Mouse (Mus musculus): ENCODE data around the gene Ets1. TPM values are rescaled to one million over a fixed set of nuclear protein-coding genes. Genes with fewer than 3 reads are reported as not detected.

Gene Ets1
- polyA plus RNA-seq, 1 experiment from 2014 or later, result 48.5 TPM

- Histone ChIP-seq H3K36me3 (no peaks in the 10 kb centered on the region), H3K4me2 (no peak overlapping the region), H3K27me3 (peaks cover 5% of the 10 kb centered on the region; the same call in 1 of the 2 replicates), H3K9me3 (no peaks in the 10 kb centered on the region), H3K4me1 (replicated peaks) (peaks cover 28% of the 10 kb centered on the region), H3K27ac (no peak overlapping the region), H3K4me3 (replicated peaks) (no peak overlapping the region), H3K9ac (replicated peaks) (no peak overlapping the region)
- no peak for ATAC-seq (ENCODE audit: insufficient number of reproducible peaks, insufficient read depth, low FRiP score, low TSS enrichment, low read depth)
- WGBS, result 90% methylated on average over 5 of the region's 5 CpGs
Observed at GRCm38 (mm10) chr9:32648286-32648685, 12.3 kb downstream of the Ets1 start.

- Histone ChIP-seq H3K36me3 (no peaks in the 10 kb centered on the region), H3K4me1 (replicated peaks) (peaks cover 19% of the 10 kb centered on the region), H3K9ac (replicated peaks) (no peak overlapping the region), H3K4me3 (replicated peaks) (no peak overlapping the region), H3K27me3 (no peaks in the 10 kb centered on the region), H3K4me2 (no peak overlapping the region), H3K27ac (no peak overlapping the region), H3K9me3 (no peaks in the 10 kb centered on the region)
- ATAC-seq (ENCODE audit: insufficient number of reproducible peaks, insufficient read depth, low FRiP score, low TSS enrichment, low read depth), result no peak
- 81% methylated on average over 3 of the region's 3 CpGs for WGBS
Observed at GRCm38 (mm10) chr9:32650738-32651137, 14.7 kb downstream of the Ets1 start.

GRCm38 (mm10) chr9:32652112-32652511 lies 16.1 kb downstream of the Ets1 start:
- Histone ChIP-seq H3K27ac (no peak overlapping the region), H3K4me2 (no peak overlapping the region), H3K9me3 (no peaks in the 10 kb centered on the region), H3K4me3 (replicated peaks) (no peak overlapping the region), H3K27me3 (no peaks in the 10 kb centered on the region), H3K36me3 (no peaks in the 10 kb centered on the region), H3K9ac (replicated peaks) (no peak overlapping the region), H3K4me1 (replicated peaks) (peaks cover 6% of the 10 kb centered on the region)
- no peak for ATAC-seq (ENCODE audit: insufficient number of reproducible peaks, insufficient read depth, low FRiP score, low TSS enrichment, low read depth)
- 88% methylated on average over 10 of the region's 10 CpGs for WGBS

- no peak overlapping the region for H3K27ac ChIP-seq
- 67% methylated on average over 1 of the region's 1 CpGs for WGBS
- H3K4me1 ChIP-seq (replicated peaks), result peaks cover 8% of the 10 kb centered on the region
- no peaks in the 10 kb centered on the region for H3K36me3 ChIP-seq
- H3K4me2 ChIP-seq, result no peak overlapping the region
- no peak for ATAC-seq (ENCODE audit: insufficient number of reproducible peaks, insufficient read depth, low FRiP score, low TSS enrichment, low read depth)
- no peak overlapping the region for H3K9ac ChIP-seq (replicated peaks)
- no peaks in the 10 kb centered on the region for H3K9me3 ChIP-seq
- H3K27me3 ChIP-seq, result no peaks in the 10 kb centered on the region
- H3K4me3 ChIP-seq (replicated peaks), result no peak overlapping the region
Observed at GRCm38 (mm10) chr9:32654305-32654704, 18.3 kb downstream of the Ets1 start.

GRCm38 (mm10) chr9:32656351-32656844 lies 20.4 kb downstream of the Ets1 start:
- H3K27me3 ChIP-seq, result no peaks in the 10 kb centered on the region
- no peak for ATAC-seq (ENCODE audit: insufficient number of reproducible peaks, insufficient read depth, low FRiP score, low TSS enrichment, low read depth)
- H3K27ac ChIP-seq, result no peak overlapping the region
- peaks cover 8% of the 10 kb centered on the region for H3K4me1 ChIP-seq (replicated peaks)
- 81% methylated on average over 5 of the region's 5 CpGs for WGBS
- no peaks in the 10 kb centered on the region for H3K36me3 ChIP-seq
- no peak overlapping the region for H3K4me3 ChIP-seq (replicated peaks)
- H3K9me3 ChIP-seq, result no peaks in the 10 kb centered on the region
- no peak overlapping the region for H3K4me2 ChIP-seq
- no peak overlapping the region for H3K9ac ChIP-seq (replicated peaks)

- WGBS, result 48% methylated on average over 2 of the region's 2 CpGs
- no peak overlapping the region for H3K27ac ChIP-seq
- H3K4me3 ChIP-seq (replicated peaks), result no peak overlapping the region
- H3K4me1 ChIP-seq (replicated peaks), result peaks cover 11% of the 10 kb centered on the region
- no peaks in the 10 kb centered on the region for H3K36me3 ChIP-seq
- no peak overlapping the region for H3K4me2 ChIP-seq
- no peaks in the 10 kb centered on the region for H3K9me3 ChIP-seq
- no peak overlapping the region for H3K9ac ChIP-seq (replicated peaks)
- no peak for ATAC-seq (ENCODE audit: insufficient number of reproducible peaks, insufficient read depth, low FRiP score, low TSS enrichment, low read depth)
- no peaks in the 10 kb centered on the region for H3K27me3 ChIP-seq
Observed at GRCm38 (mm10) chr9:32657124-32657523, 21.1 kb downstream of the Ets1 start.

- ATAC-seq (ENCODE audit: insufficient number of reproducible peaks, insufficient read depth, low FRiP score, low TSS enrichment, low read depth), result no peak
- Histone ChIP-seq H3K4me3 (replicated peaks) (no peak overlapping the region), H3K4me1 (replicated peaks) (peaks cover 11% of the 10 kb centered on the region), H3K9me3 (no peaks in the 10 kb centered on the region), H3K4me2 (no peak overlapping the region), H3K27ac (no peak overlapping the region), H3K9ac (replicated peaks) (no peak overlapping the region), H3K27me3 (no peaks in the 10 kb centered on the region; the same call in 1 of the 2 replicates), H3K36me3 (no peaks in the 10 kb centered on the region)
- WGBS, result 95% methylated on average over 2 of the region's 2 CpGs
Observed at GRCm38 (mm10) chr9:32660406-32660960, 24.5 kb downstream of the Ets1 start.

- Histone ChIP-seq H3K36me3 (no peaks in the 10 kb centered on the region), H3K9me3 (no peaks in the 10 kb centered on the region), H3K27ac (no peak overlapping the region), H3K27me3 (no peaks in the 10 kb centered on the region; the same call in 1 of the 2 replicates), H3K4me2 (no peak overlapping the region), H3K4me3 (replicated peaks) (no peak overlapping the region), H3K4me1 (replicated peaks) (peaks cover 11% of the 10 kb centered on the region), H3K9ac (replicated peaks) (no peak overlapping the region)
- no peak for ATAC-seq (ENCODE audit: insufficient number of reproducible peaks, insufficient read depth, low FRiP score, low TSS enrichment, low read depth)
- 87% methylated on average over 8 of the region's 8 CpGs for WGBS
Observed at GRCm38 (mm10) chr9:32661071-32661470, 25.1 kb downstream of the Ets1 start.

- Histone ChIP-seq H3K9ac (replicated peaks) (no peak overlapping the region), H3K27me3 (no peaks in the 10 kb centered on the region; the same call in 1 of the 2 replicates), H3K36me3 (no peaks in the 10 kb centered on the region), H3K4me1 (replicated peaks) (peaks cover 11% of the 10 kb centered on the region), H3K4me3 (replicated peaks) (no peak overlapping the region), H3K4me2 (no peak overlapping the region), H3K27ac (no peak overlapping the region), H3K9me3 (no peaks in the 10 kb centered on the region)
- 77% methylated on average over 4 of the region's 4 CpGs for WGBS
- no peak for ATAC-seq (ENCODE audit: insufficient number of reproducible peaks, insufficient read depth, low FRiP score, low TSS enrichment, low read depth)
Observed at GRCm38 (mm10) chr9:32661561-32661960, 25.5 kb downstream of the Ets1 start.

- Histone ChIP-seq H3K4me3 (replicated peaks) (no peak overlapping the region), H3K4me2 (no peak overlapping the region), H3K4me1 (replicated peaks) (peaks cover 43% of the 10 kb centered on the region), H3K36me3 (no peaks in the 10 kb centered on the region), H3K9ac (replicated peaks) (no peak overlapping the region), H3K9me3 (no peaks in the 10 kb centered on the region), H3K27ac (no peak overlapping the region), H3K27me3 (no peaks in the 10 kb centered on the region; the same call in 1 of the 2 replicates)
- WGBS, result 78% methylated on average over 11 of the region's 11 CpGs
- ATAC-seq (ENCODE audit: insufficient number of reproducible peaks, insufficient read depth, low FRiP score, low TSS enrichment, low read depth), result no peak
Observed at GRCm38 (mm10) chr9:32666611-32667517, 30.8 kb downstream of the Ets1 start.

- WGBS, result 72% methylated on average over 7 of the region's 7 CpGs
- Histone ChIP-seq H3K4me1 (replicated peaks) (peaks cover 49% of the 10 kb centered on the region), H3K4me2 (no peak overlapping the region)
Observed at GRCm38 (mm10) chr9:32667518-32667908, 31.5 kb downstream of the Ets1 start.

More at GRCm38 (mm10) chr9:32667518-32667908, 31.5 kb downstream of the Ets1 start:
- Histone ChIP-seq H3K27ac (no peak overlapping the region), H3K9me3 (no peaks in the 10 kb centered on the region), H3K4me3 (replicated peaks) (no peak overlapping the region), H3K9ac (replicated peaks) (no peak overlapping the region), H3K36me3 (no peaks in the 10 kb centered on the region), H3K27me3 (no peaks in the 10 kb centered on the region; the same call in 1 of the 2 replicates)
- no peak for ATAC-seq (ENCODE audit: insufficient number of reproducible peaks, insufficient read depth, low FRiP score, low TSS enrichment, low read depth)

All from limb, embryonic 12.5 days (tissue).